Mouse (Mus musculus): Measurements from ENCODE around the gene Usp6nl. TPM values are rescaled to one million over a fixed set of nuclear protein-coding genes. Genes with fewer than 3 reads are reported as not detected.

Gene Usp6nl
- total RNA-seq, 2 experiments from 2014 or later: 18.4 to 20.0 TPM

GRCm38 (mm10) chr2:6404627-6405026 is 82.2 kb downstream of the Usp6nl start:
- TF ChIP-seq CTCF (IDR thresholded peaks at IDR 0.05): no peak
- DNase-seq (ENCODE audit: extremely low spot score in 1 of 2, low spot score in 2 of 2): no peak
- Histone ChIP-seq H3K4me3 (no peak overlapping the region), H3K27ac (no peak overlapping the region)
- intact Hi-C loops (cut with DNase I): loop anchor here (1.0 to 10.0 kb wide), 4 partner anchors 82 to 410 kb away; partner anchors contain the start of gene Usp6nl

GRCm38 (mm10) chr2:6405059-6406033 is 82.9 kb downstream of the Usp6nl start:
- peak; percentile 94 for TF ChIP-seq CTCF (IDR thresholded peaks at IDR 0.05)
- DNase-seq (ENCODE audit: extremely low spot score in 1 of 2, low spot score in 2 of 2): peak; percentile 77 to 78
- intact Hi-C loops (cut with DNase I): loop anchor here (1.0 to 10.0 kb wide), 3 partner anchors 185 to 411 kb away; no protein-coding TSS in a partner anchor
- H3K27ac ChIP-seq: no peak overlapping the region
- no peak overlapping the region for H3K4me3 ChIP-seq

- DNase-seq (ENCODE audit: extremely low spot score in 1 of 2, low spot score in 2 of 2): no peak
- H3K4me3 ChIP-seq: no peak overlapping the region
- H3K27ac ChIP-seq: no peak overlapping the region
- intact Hi-C loops (cut with DNase I): loop anchor here (10.0 kb wide), 1 partner anchor 413 kb away; no protein-coding TSS in a partner anchor
- TF ChIP-seq CTCF (IDR thresholded peaks at IDR 0.05): no peak
Measured at GRCm38 (mm10) chr2:6407711-6408110, 85.2 kb downstream of the Usp6nl start.

- Histone ChIP-seq H3K27ac (no peak overlapping the region), H3K4me3 (no peak overlapping the region)
- no peak for DNase-seq (ENCODE audit: extremely low spot score in 1 of 2, low spot score in 2 of 2)
- intact Hi-C loops (cut with DNase I): no loop called here
- no peak for TF ChIP-seq CTCF (IDR thresholded peaks at IDR 0.05)
Measured at GRCm38 (mm10) chr2:6412645-6413044, 90.2 kb downstream of the Usp6nl start.

- DNase-seq (ENCODE audit: extremely low spot score in 1 of 2, low spot score in 2 of 2): no peak
- intact Hi-C loops (cut with DNase I): no loop called here
- no peak overlapping the region for H3K4me3 ChIP-seq
- no peak overlapping the region for H3K27ac ChIP-seq
- no peak for TF ChIP-seq CTCF (IDR thresholded peaks at IDR 0.05)
Measured at GRCm38 (mm10) chr2:6413723-6414122, 91.3 kb downstream of the Usp6nl start.

DNA sequence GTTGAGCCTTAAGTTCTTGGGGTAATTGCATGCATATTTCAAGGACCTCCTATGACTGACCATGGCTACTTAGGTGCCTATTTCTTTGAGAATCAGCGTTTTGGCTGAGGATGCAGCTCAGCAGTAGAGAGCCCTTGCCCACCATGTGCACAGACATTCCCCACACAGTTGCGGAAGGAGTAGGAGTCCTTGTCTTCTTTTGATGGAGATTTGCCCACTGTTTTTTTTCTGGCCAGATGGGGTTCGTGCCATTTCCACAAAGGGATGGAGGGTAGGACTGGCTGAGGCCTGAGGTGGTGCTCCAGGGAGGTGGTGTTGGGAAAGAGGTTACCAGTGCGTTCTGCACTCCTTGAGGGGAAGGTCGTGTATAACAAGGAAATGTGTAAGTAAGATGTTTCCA is 91.9 kb downstream of the Usp6nl start:
- TF ChIP-seq CTCF (IDR thresholded peaks at IDR 0.05): no peak
- intact Hi-C loops (cut with DNase I): no loop called here
- Histone ChIP-seq H3K27ac (no peak overlapping the region), H3K4me3 (no peak overlapping the region)
- no peak for DNase-seq (ENCODE audit: extremely low spot score in 1 of 2, low spot score in 2 of 2)

DNA sequence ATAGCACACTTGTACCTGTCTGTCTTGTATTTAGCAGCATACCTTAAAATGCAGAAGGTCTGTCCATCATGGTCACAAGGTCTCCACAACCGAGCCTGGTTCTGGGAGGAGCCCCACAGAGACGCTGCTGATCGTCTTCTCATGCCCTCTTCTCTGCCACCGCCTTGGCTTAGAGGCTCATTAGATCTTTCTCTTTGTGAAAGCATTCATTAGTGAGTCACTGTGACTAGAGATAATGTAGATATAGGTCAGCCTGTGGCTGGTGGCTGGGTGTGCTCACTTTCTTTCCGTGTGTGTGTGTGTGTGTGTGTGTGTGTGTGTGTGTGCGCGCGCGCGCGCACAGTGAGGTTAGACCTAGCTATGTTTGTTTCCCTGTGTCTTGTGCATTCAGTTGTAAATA is 94.7 kb downstream of the Usp6nl start:
- H3K4me3 ChIP-seq: no peak overlapping the region
- no peak overlapping the region for H3K27ac ChIP-seq
- no peak for TF ChIP-seq CTCF (IDR thresholded peaks at IDR 0.05)
- intact Hi-C loops (cut with DNase I): no loop called here
- no peak for DNase-seq (ENCODE audit: extremely low spot score in 1 of 2, low spot score in 2 of 2)

DNA sequence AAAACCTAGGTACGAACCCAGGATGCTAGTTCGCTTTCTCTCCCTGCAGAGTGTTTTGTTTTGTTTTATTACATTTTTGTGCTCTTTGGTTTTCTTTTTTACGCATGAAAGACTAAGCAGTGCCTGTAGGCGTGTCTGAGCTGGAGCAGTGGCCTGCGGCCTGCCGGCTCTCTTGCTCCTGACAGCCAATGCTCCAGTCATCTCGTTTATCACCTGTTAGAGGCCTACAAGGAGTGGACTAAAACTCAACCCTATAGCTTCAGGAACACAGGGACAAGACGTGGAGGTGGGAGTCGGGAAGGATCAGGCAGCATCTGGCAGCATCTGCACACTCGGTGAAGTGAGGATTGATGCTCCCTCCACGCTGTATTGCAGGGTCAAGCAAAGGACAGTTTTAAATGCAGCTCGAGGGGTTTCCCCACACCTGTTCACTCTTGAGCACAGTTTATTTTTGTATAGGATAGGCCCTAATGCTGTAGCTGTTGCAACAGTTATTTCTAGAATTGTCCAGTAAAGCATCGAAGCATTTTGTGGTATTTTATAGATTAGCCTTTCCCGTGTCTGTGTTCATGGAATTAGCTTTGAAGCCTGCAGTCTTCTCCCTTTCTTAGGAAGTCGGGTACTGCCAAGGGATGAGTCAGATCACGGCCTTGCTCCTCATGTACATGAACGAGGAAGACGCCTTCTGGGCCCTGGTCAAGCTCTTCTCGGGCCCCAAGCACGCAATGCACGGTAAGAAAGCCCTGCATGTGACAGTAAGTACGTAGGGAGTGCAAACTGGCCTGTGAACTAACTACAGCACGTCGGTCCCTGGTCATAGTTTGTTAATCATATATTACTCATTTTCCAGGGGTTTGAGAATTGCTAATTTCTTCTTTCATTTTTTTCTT is 101.4 kb downstream of the Usp6nl start:
- intact Hi-C loops (cut with DNase I): no loop called here
- DNase-seq (ENCODE audit: extremely low spot score in 1 of 2, low spot score in 2 of 2): no peak
- no peak for TF ChIP-seq CTCF (IDR thresholded peaks at IDR 0.05)
- Histone ChIP-seq H3K4me3 (no peak overlapping the region), H3K27ac (no peak overlapping the region)

DNA sequence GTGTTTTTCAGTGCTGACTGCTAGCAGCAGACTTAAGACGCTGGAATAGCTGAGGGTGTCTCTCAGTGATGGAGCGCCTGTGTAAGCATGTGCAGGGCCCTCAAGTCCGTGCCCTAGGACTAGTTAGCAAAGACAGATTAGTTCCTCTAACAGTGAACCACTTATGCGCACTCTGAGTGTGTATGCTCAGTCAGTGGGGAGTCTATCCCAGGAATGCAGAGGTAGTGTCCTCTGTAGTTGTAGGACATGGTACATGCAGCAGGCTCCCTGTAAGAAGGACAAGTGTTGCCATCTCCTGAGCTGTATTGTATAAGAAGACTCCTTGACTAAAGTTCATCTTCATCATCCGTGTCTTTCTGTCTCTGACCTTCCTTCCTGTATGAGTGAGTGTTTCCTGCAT is 102.4 kb downstream of the Usp6nl start:
- H3K27ac ChIP-seq: no peak overlapping the region
- intact Hi-C loops (cut with DNase I): no loop called here
- H3K4me3 ChIP-seq: no peak overlapping the region
- no peak for DNase-seq (ENCODE audit: extremely low spot score in 1 of 2, low spot score in 2 of 2)
- TF ChIP-seq CTCF (IDR thresholded peaks at IDR 0.05): no peak

- Histone ChIP-seq H3K4me3 (no peak overlapping the region), H3K27ac (no peak overlapping the region)
- intact Hi-C loops (cut with DNase I): no loop called here
- TF ChIP-seq CTCF (IDR thresholded peaks at IDR 0.05): peak; percentile 96
- DNase-seq (ENCODE audit: extremely low spot score in 1 of 2, low spot score in 2 of 2): peak; percentile 57 to 59
Measured at GRCm38 (mm10) chr2:6436085-6436950, 113.9 kb downstream of the Usp6nl start.

GRCm38 (mm10) chr2:6441688-6442087 is 119.2 kb downstream of the Usp6nl start:
- intact Hi-C loops (cut with DNase I): no loop called here
- no peak for TF ChIP-seq CTCF (IDR thresholded peaks at IDR 0.05)
- Histone ChIP-seq H3K27ac (no peak overlapping the region), H3K4me3 (no peak overlapping the region)
- no peak for DNase-seq (ENCODE audit: extremely low spot score in 1 of 2, low spot score in 2 of 2)
